Mouse (Mus musculus) layer of hippocampus, postnatal 36 days (tissue): ENCODE measurements around the gene Lrrc55. TPM values are rescaled to one million over a fixed set of nuclear protein-coding genes. Genes with fewer than 3 reads are reported as not detected.
"Not testable (repeated sequence)": the region's sequence is repeated elsewhere in the genome, so short reads cannot be mapped to it uniquely, and the experiment has no call there.

ENCODE experiments used
- DNase-seq, 2 experiments: peaks; one replicate each; pipeline ENCODE4 v3.0.0; 2022
- total RNA-seq, 2 experiments: library from RNA; stranded (reverse); gene quantifications; 2 replicates each; pipeline ENCODE4 v1.2.3; 2021

Gene Lrrc55
- 10 to 100 TPM; 12.5 to 14.7 TPM for total RNA-seq

- DNase-seq = no peak
Observed at GRCm38 (mm10) chr2:85196901-85197300, at the start of gene Lrrc55. Lrrc55 (minus strand) TSS chr2:85197197.

DNA sequence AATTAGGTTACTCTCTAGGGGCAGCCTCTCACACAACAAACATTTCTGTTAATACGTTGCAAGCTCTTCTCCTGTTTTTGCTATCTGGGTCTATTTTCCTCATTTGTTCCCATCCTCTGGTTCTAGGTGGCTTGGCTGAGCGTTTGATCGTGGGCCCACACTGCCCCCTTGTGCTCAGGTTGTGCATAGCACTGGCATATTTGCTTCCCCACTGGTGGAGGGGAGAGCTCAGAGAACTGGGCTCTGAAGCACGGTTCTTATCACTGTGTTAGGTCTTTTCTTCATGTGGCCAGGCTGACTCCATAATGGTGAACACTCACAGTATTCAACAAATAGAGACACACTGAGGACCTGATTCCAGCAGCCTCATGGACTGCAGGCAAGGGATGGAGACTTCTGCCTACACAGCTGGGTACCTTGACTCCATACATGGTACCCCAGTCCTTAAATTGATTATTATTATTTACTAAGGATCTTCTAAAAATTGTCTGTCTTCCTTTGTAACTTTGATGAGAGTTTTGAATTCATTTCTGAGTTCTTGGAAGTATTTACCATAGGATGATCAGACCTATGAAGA lies 49.6 kb upstream of the Lrrc55 start:
- DNase-seq = peak; percentile 81 to 86

DNA sequence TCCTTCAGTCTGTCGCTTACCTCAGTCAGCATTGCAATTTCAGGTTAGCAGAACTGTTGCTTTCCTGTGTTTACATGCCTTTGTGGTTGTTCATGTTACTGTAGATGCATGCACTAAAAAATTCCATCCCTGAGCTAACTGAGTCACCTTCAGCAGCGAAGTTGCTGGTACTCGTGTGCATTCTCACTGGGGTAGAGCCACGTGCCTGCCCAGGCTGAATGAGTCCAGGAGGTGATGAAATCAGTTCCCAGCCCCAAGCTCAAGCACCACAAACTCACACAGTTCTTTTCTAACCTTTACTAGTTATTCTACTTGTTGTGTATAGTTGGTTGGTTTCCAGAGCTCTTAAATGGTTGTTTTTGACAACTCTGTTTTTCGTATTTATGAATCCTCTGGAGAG lies 48.7 kb upstream of the Lrrc55 start:
- DNase-seq = no peak

DNA sequence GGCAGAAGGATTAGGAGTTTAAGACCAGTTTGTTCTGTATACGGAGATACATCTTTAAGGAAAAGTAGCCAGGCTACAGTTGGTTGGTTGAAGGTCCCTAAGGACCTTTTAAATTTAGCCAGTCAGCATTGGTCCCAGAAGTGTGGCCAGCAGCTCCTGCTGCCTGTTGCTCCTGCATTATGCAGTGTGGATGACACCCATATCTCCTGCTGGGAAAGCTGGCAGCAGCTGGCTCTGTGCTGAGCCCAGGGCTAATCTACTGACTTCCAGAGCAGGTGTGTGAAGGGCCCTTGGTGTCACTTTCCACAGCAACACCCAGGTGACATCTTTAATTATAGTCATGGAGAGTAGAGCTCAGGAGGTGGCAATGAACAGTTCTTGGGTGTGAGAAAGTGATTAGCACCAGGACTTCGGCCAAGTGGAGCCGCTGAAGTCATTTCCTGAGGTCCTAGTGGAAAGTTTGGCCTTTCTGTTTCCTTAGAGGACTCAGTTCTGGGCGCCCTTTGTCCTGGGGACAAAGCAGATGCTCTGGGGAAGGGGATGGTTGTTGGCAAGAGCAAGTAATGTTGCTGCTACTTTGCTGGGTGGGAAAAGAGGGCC lies 41.2 kb upstream of the Lrrc55 start:
- DNase-seq = no peak

GRCm38 (mm10) chr2:85237231-85237630 lies 40.2 kb upstream of the Lrrc55 start:
- DNase-seq = not testable (repeated sequence)

- DNase-seq = no peak
Observed at GRCm38 (mm10) chr2:85230771-85231511, 33.9 kb upstream of the Lrrc55 start.

DNA sequence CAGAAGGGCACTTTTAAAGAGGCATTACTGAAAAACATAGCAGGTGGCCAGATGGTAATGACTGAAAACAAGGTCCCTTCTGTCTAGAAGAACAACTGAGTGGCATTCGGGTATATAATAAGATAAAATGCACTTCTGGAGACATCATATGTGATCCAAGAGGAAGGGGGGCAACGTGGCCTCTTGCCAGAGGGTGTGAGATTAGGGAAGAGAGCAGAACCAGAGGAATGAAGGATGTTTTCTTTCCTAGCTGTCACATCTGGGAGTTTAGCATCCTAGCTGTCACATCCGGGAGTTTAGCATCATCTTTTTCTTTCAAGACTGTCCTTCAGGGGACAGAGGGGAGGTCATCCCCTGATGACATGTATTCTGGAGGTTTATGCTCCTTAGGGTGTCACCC lies 32.6 kb upstream of the Lrrc55 start:
- no peak for DNase-seq

DNA sequence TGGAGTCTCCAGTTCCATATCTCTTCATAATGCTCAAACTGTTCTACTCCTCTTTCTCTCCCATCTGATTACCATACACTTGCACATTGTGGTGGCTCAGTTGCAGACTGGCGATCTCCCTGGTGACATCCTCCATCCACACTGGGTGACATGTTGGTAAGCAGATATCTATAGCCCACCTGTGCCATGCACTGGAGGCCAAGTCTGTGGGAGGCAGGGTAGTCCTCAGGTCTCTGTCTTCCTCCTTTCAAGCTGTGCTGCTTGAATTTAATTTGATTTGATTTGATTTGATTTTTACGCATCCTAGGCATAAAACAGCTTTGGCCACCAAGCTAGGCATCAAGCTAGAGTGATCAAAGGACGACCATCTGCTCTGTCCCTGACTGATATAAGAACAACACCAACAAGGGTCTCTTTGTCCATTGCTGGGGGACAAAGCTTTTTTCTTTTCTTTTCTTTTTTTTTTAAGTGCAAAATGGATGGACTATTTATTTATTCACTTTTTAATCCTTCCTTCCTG lies 30.9 kb upstream of the Lrrc55 start:
- DNase-seq = no peak

GRCm38 (mm10) chr2:85224221-85225179 lies 27.5 kb upstream of the Lrrc55 start:
- no peak for DNase-seq

DNA sequence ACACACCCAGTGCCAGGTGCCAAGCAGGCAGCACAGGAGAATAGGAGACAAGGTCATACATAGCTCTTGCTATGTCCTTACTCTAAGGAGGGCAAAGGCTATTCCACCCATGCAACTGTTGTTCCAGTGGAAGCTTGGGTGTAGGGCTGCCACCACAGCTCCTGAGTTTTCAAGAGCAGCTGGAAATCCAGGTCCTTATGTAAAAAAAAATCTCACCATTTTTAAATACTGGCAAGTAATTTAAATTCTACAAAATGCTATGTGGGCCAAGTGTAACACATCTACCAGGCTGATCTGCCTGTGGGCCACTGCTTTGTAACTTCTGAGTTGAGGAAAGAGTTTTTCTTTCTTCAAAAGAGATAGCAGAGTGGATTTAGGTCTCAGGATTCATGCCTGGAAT lies 19.6 kb upstream of the Lrrc55 start:
- no peak for DNase-seq

- peak; percentile 79 for DNase-seq
Observed at GRCm38 (mm10) chr2:85213746-85214145, 16.7 kb upstream of the Lrrc55 start.

GRCm38 (mm10) chr2:85209301-85209700 lies 12.3 kb upstream of the Lrrc55 start:
- DNase-seq = no peak

- DNase-seq = no peak
Observed at GRCm38 (mm10) chr2:85205170-85205569, 8.2 kb upstream of the Lrrc55 start.

DNA sequence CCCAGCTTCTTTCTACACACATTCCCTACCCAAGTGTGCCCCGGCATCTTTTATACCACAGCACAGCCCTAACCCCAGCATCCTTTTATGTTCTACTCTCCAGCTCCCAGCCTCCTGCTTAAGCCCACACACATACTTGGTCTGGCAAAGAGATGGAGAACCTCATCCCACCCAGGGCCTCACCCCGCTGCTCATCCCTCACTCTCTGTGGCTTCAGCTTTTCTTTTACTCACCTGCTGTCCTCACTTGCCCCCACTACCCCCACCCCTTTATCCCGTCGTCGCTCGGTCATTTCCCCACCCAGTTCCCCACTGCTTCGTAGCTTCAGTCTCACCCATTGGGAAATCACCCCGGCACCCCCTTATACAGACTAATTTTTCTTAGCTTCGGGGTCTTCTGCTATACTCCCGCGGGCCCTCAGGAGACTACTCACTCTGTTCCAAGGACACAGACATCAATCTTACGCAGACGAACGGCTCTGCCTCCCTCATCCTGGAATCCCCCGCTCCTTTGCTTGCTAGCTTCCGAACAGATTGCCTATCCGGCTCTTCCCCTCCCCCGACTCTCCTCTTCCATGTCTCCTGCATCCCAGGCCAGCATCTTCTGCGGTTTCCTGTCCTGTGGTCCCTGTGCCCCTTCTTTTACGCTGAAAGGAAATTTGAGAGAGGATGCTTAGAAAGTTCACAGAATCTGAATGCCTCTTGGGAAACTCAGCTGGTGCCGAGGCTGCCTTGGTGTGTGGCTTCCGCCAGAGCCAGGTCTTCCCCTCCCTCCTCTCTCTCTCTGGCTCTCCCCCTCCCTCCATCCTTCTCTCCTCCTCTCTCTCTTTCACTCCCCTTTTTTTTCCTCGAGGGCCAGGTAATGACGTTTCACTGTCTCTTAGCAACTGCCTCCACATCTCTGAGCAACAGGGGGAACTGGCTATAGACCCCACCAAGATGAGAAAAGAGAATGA lies 1.3 kb upstream of the Lrrc55 start:
- DNase-seq = peak; percentile 44 to 64

DNA sequence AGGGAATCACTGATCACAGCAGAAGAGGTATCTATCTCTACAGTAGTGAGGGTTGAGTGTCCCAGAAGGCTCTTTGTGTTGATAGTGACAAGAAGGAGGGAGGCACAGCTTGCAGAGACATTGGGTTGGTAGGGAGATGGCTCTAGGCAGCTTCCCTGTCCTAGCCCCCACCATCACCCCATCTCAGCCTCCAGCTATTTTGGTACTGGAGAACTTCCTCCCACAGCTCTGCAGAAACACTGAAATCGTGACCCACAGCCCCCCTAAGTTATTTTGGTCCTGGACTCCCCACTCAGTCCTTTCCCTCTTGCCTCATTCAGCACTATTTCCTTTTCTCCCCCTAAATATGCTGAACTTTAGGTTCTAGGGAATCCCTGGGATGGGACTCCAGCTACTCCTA lies 2.4 kb downstream of the Lrrc55 start:
- no peak for DNase-seq

DNA sequence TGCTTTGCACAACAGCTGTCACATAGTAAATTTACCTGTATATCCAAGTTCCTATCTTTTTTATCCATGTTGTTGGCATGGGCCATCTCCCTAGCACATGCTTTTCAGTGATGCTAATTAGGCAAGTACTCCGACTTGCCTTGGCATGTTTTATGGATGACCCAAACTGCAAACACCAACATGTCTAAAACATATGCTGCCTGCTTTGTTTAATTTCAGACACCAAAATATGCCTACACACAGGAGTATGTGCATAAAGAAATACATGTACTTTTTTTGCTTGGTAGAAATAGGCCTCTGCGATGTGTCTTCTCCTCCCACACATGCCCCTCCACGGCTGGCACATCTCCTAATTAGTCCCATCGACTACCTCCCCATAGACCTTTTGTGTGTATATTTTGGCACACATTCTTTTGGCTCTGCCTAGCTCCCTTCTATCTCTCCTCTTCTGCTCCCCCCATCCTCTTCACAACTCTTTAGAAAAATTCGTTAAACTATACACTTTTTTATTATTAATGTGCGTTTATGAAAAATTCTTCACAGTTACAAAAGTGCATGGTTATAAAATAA lies 9.3 kb downstream of the Lrrc55 start:
- DNase-seq = no peak

DNA sequence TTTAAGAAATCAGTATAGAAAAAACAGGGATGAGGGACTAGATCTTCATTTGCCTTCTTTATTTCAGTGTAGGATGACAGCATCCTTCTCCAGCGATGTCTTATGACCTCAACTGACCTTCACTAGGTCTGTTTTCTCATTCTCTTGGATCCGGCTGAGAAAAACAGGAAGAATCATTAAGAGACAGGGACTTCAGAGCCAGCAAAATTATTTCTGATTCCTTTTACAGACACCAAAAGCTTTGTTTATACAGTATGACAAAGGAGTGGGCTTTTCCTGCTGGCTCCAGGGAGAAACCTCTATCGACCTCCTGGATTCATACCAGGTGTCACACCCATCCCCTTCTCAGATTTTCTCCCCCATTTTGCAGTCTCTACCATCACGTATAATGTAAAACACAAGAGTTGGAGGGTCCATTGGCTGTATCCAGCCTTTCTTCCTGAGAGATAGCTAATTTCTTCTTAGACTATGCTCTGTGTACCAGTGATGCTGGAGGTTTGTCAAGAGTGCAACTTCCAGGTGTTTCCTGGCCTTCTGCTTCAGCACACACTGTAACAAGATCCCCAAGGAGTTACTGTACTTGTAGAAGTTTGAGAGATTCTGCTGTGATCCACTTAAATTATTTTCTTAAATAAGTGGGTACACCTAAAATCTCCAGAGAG lies 18.7 kb downstream of the Lrrc55 start:
- no peak for DNase-seq

DNA sequence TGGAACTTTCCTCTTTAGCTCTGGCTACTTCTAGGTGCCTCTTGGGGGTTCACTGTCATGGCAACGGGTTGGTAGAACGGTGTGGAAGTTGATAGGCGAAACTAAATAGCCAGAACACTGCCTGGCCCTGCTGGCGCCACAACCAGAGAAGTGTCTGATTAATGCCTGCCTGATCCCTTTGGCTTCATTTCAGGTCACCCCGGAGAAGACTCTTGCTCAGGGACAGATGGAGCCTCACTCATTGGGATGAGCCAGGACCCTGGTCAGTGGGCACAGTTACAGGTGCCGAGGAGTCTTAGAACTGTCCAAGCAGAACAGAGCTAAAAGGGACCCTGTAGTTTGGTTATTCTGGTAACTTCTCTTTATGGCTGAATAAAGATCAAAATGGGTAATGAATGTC lies 23.5 kb downstream of the Lrrc55 start:
- no peak for DNase-seq

- DNase-seq = no peak
Observed at GRCm38 (mm10) chr2:85172763-85173103, 24.3 kb downstream of the Lrrc55 start.

DNA sequence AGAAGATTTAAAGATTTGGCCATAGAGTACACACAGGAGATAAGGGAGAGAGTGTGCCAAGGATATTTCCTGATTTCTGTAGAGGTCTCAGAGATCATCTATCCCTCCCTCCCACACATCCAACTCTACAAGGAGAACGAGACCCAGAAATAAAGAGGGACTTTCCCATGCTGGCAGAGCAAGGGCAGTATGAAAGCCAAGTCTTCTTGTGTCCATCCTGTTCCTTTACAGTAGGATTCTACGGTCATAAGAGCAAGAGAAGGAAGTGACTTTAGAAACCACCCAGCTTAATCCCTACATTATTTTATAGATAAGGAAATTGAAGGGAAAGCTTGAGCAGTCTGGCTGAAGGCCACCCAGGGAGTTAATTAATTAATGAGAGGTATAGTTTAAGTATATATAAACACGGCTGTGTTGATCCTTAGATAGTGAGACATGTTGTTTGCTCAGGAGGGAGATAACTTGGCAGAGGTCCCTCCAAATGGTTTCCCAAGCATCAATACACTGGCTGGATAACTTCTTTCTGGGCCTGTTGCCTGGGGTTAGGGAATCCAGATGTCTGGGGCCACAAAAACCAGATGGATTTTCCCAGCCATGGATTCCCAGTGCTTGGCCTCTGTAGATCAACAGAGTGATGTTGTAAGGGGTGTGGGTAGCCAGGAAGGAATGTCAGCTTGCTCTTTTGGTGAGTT lies 24.8 kb downstream of the Lrrc55 start:
- DNase-seq = no peak
